Mouse (Mus musculus) embryonic facial prominence, embryonic 13.5 days (tissue): Measurements from ENCODE around the gene Rtn2. TPM values are rescaled to one million over a fixed set of nuclear protein-coding genes. Genes with fewer than 3 reads are reported as not detected.
A peak's percentile ranks its signal among the peaks of the same experiment; 100 is the strongest.

ENCODE experiments used
- ATAC-seq: fragments of 200-750 bp; cut with Nextera tagmentation; 2 replicates; pipeline ENCODE4 v1.8.0; 2017; ENCODE audit warnings: low read depth; ENCODE audit not compliant: insufficient number of reproducible peaks, insufficient read depth, low FRiP score, low TSS enrichment
- H3K27ac ChIP-seq: fragments of 300-500 bp; sonication (generic); 2 replicates; pipeline ENCODE4 v1.5.1; 2015; ENCODE audit warnings: moderate library complexity, mild to moderate bottlenecking, inconsistent platforms
- H3K27me3 ChIP-seq: fragments of 300-500 bp; sonication (generic); 2 replicates; pipeline ENCODE4 v1.6.1; 2015; ENCODE audit warnings: mild to moderate bottlenecking, inconsistent platforms
- H3K36me3 ChIP-seq: fragments of 300-500 bp; sonication (generic); 2 replicates; pipeline ENCODE4 v1.6.1; 2015; ENCODE audit warnings: mild to moderate bottlenecking, inconsistent platforms
- H3K4me1 ChIP-seq: fragments of 300-500 bp; sonication (generic); 2 replicates; pipeline ENCODE4 v1.6.1; 2015; ENCODE audit warnings: inconsistent platforms
- H3K4me2 ChIP-seq: fragments of 300-500 bp; sonication (generic); 2 replicates; pipeline ENCODE4 v1.6.1; 2015; ENCODE audit warnings: moderate library complexity, mild to moderate bottlenecking, inconsistent platforms
- H3K4me3 ChIP-seq: fragments of 300-500 bp; sonication (generic); 2 replicates; pipeline ENCODE4 v1.5.1; 2015; ENCODE audit warnings: mild to moderate bottlenecking, inconsistent platforms
- H3K9ac ChIP-seq: fragments of 300-500 bp; sonication (generic); 2 replicates; pipeline ENCODE4 v1.6.1; 2015; ENCODE audit warnings: mild to moderate bottlenecking, inconsistent platforms
- H3K9me3 ChIP-seq: fragments of 300-500 bp; sonication (generic); 2 replicates; pipeline ENCODE4 v1.6.1; 2016; ENCODE audit warnings: inconsistent platforms
- WGBS: fragments of 180-500 bp; shearing (Covaris S2); methylation state at CpG from one replicate; pipeline ENCODE4 v1.1.7; 2015; ENCODE audit warnings: mixed read lengths; 5-methylcytosine and 5-hydroxymethylcytosine counted together
- polyA plus RNA-seq: library from polyadenylated mRNA; unstranded; fragments of >200 nt; fragmentation: Nextera tagmentation; extraction: Ambion mirVana; gene quantifications from 2 replicates; pipeline ENCODE4 v1.2.1, GENCODE M21; 2015

Rtn2 gene
- polyA plus RNA-seq, 1 experiment from 2014 or later: 11.7 TPM

GRCm38 (mm10) chr7:19247511-19247910 is 34.9 kb upstream of the Rtn2 start:
- WGBS: 94% methylated on average over 2 of the region's 2 CpGs
- H3K4me1 ChIP-seq: no peaks in the 10 kb centered on the region
- no peak overlapping the region for H3K9ac ChIP-seq
- no peak overlapping the region for H3K4me3 ChIP-seq
- no peak overlapping the region for H3K4me2 ChIP-seq
- H3K27me3 ChIP-seq: no peaks in the 10 kb centered on the region
- H3K9me3 ChIP-seq: no peaks in the 10 kb centered on the region
- no peak overlapping the region for H3K27ac ChIP-seq
- no peak for ATAC-seq
- peaks cover 29% of the 10 kb centered on the region for H3K36me3 ChIP-seq

- Histone ChIP-seq H3K4me2 (no peak overlapping the region), H3K27ac (no peak overlapping the region), H3K4me3 (no peak overlapping the region), H3K4me1 (peaks cover 3% of the 10 kb centered on the region; the same call in 1 of the 2 replicates), H3K9me3 (no peaks in the 10 kb centered on the region), H3K27me3 (no peaks in the 10 kb centered on the region), H3K9ac (no peak overlapping the region), H3K36me3 (peaks cover 28% of the 10 kb centered on the region)
- ATAC-seq: no peak
- 84% methylated on average over 4 of the region's 4 CpGs for WGBS
Observed at GRCm38 (mm10) chr7:19252078-19252477, 30.3 kb upstream of the Rtn2 start.

- Histone ChIP-seq H3K4me1 (peaks cover 13% of the 10 kb centered on the region), H3K27ac (no peak overlapping the region), H3K4me3 (no peak overlapping the region), H3K36me3 (peaks cover 34% of the 10 kb centered on the region), H3K9ac (no peak overlapping the region), H3K27me3 (no peaks in the 10 kb centered on the region), H3K9me3 (no peaks in the 10 kb centered on the region), H3K4me2 (no peak overlapping the region)
- WGBS: 50% methylated on average over 5 of the region's 5 CpGs
- ATAC-seq: no peak
Observed at GRCm38 (mm10) chr7:19253437-19253836, 29.0 kb upstream of the Rtn2 start.

- Histone ChIP-seq H3K4me1 (peaks cover 13% of the 10 kb centered on the region), H3K9ac (no peak overlapping the region), H3K9me3 (no peaks in the 10 kb centered on the region), H3K27ac (no peak overlapping the region), H3K27me3 (no peaks in the 10 kb centered on the region), H3K4me3 (no peak overlapping the region), H3K36me3 (peaks cover 54% of the 10 kb centered on the region), H3K4me2 (no peak overlapping the region)
- 92% methylated on average over 17 of the region's 17 CpGs for WGBS
- no peak for ATAC-seq
Observed at GRCm38 (mm10) chr7:19255395-19255794, 27.0 kb upstream of the Rtn2 start.

- H3K9me3 ChIP-seq: no peaks in the 10 kb centered on the region
- H3K27me3 ChIP-seq: no peaks in the 10 kb centered on the region
- H3K4me2 ChIP-seq: no peak overlapping the region
- H3K4me1 ChIP-seq: peaks cover 13% of the 10 kb centered on the region
- H3K36me3 ChIP-seq: peaks cover 64% of the 10 kb centered on the region
- no peak overlapping the region for H3K9ac ChIP-seq
- no peak for ATAC-seq
- 74% methylated on average over 7 of the region's 7 CpGs for WGBS
- no peak overlapping the region for H3K4me3 ChIP-seq
- no peak overlapping the region; the same call in 1 of the 2 replicates for H3K27ac ChIP-seq
Observed at GRCm38 (mm10) chr7:19256567-19256966, 25.9 kb upstream of the Rtn2 start.

GRCm38 (mm10) chr7:19257390-19258022 is 24.9 kb upstream of the Rtn2 start:
- Histone ChIP-seq H3K9me3 (no peaks in the 10 kb centered on the region), H3K9ac (no peak overlapping the region), H3K4me1 (peaks cover 13% of the 10 kb centered on the region), H3K4me3 (no peak overlapping the region), H3K4me2 (no peak overlapping the region), H3K36me3 (peaks cover 73% of the 10 kb centered on the region), H3K27ac (peak overlapping the region; percentile 51; the same call in 1 of the 2 replicates), H3K27me3 (no peaks in the 10 kb centered on the region)
- ATAC-seq: no peak
- WGBS: 33% methylated on average over 11 of the region's 11 CpGs

- 77% methylated on average over 3 of the region's 3 CpGs for WGBS
- Histone ChIP-seq H3K4me3 (no peak overlapping the region), H3K27ac (no peak overlapping the region; the same call in 1 of the 2 replicates), H3K4me1 (peaks cover 13% of the 10 kb centered on the region), H3K9me3 (no peaks in the 10 kb centered on the region), H3K27me3 (no peaks in the 10 kb centered on the region), H3K9ac (no peak overlapping the region), H3K4me2 (no peak overlapping the region), H3K36me3 (peaks cover 81% of the 10 kb centered on the region)
- no peak for ATAC-seq
Observed at GRCm38 (mm10) chr7:19258336-19258735, 24.1 kb upstream of the Rtn2 start.

GRCm38 (mm10) chr7:19265147-19265546 is 17.3 kb upstream of the Rtn2 start:
- no peak overlapping the region for H3K4me3 ChIP-seq
- WGBS: 82% methylated on average over 7 of the region's 7 CpGs
- H3K9me3 ChIP-seq: no peaks in the 10 kb centered on the region
- H3K27ac ChIP-seq: no peak overlapping the region
- H3K36me3 ChIP-seq: peaks cover 63% of the 10 kb centered on the region
- ATAC-seq: no peak
- H3K9ac ChIP-seq: no peak overlapping the region
- peaks cover 25% of the 10 kb centered on the region for H3K4me1 ChIP-seq
- no peaks in the 10 kb centered on the region for H3K27me3 ChIP-seq
- H3K4me2 ChIP-seq: no peak overlapping the region

GRCm38 (mm10) chr7:19265928-19266822 is 16.2 kb upstream of the Rtn2 start:
- no peaks in the 10 kb centered on the region for H3K9me3 ChIP-seq
- no peak for ATAC-seq
- H3K36me3 ChIP-seq: peaks cover 53% of the 10 kb centered on the region
- peak overlapping the region; percentile 9; the same call in 1 of the 2 replicates for H3K4me2 ChIP-seq
- H3K27ac ChIP-seq: no peak overlapping the region
- peaks cover 32% of the 10 kb centered on the region for H3K4me1 ChIP-seq
- no peak overlapping the region for H3K4me3 ChIP-seq
- 82% methylated on average over 10 of the region's 10 CpGs for WGBS
- H3K9ac ChIP-seq: peak overlapping the region; percentile 46; the same call in 1 of the 2 replicates
- no peaks in the 10 kb centered on the region for H3K27me3 ChIP-seq

GRCm38 (mm10) chr7:19267051-19267450 is 15.4 kb upstream of the Rtn2 start:
- peaks cover 45% of the 10 kb centered on the region for H3K36me3 ChIP-seq
- peaks cover 32% of the 10 kb centered on the region for H3K4me1 ChIP-seq
- H3K4me3 ChIP-seq: no peak overlapping the region
- no peak overlapping the region for H3K27ac ChIP-seq
- H3K27me3 ChIP-seq: no peaks in the 10 kb centered on the region
- no peak for ATAC-seq
- H3K4me2 ChIP-seq: no peak overlapping the region
- 0 out of 2 replicates have a peak overlapping the region, but pooled peaks have one; percentile 21 for H3K9ac ChIP-seq
- 67% methylated on average over 10 of the region's 10 CpGs for WGBS
- H3K9me3 ChIP-seq: no peaks in the 10 kb centered on the region

GRCm38 (mm10) chr7:19268993-19269681 is 13.3 kb upstream of the Rtn2 start:
- 33% methylated on average over 10 of the region's 10 CpGs for WGBS
- Histone ChIP-seq H3K9me3 (no peaks in the 10 kb centered on the region), H3K27ac (peak overlapping the region; percentile 96), H3K9ac (peak overlapping the region; percentile 91), H3K4me3 (peak overlapping the region; percentile 96), H3K4me2 (peak overlapping the region; percentile 99), H3K4me1 (peaks cover 32% of the 10 kb centered on the region), H3K36me3 (peaks cover 25% of the 10 kb centered on the region), H3K27me3 (no peaks in the 10 kb centered on the region)
- ATAC-seq: no peak
